Mouse (Mus musculus) ovary, postnatal 36 days (tissue): ENCODE data around the gene Gzmd.

Experiments
- DNase-seq: peaks from one replicate; pipeline ENCODE4 v3.0.0; 2022; ENCODE audit warnings: low spot score, mixed read lengths

Gene Gzmd

GRCm38 (mm10) chr14:56082016-56082415 lies 50.4 kb downstream of the Gzmd start:
- DNase-seq: no peak
